Mouse (Mus musculus): Measurements from ENCODE around the gene Rhbdd1.
A peak's percentile ranks its signal among the peaks of the same experiment; 100 is the strongest.

The Rhbdd1 gene

GRCm38 (mm10) chr1:82291930-82292712, 24.1 kb upstream of the Rhbdd1 start:
- no peak for DNase-seq (ENCODE audit: low spot score)

DNA sequence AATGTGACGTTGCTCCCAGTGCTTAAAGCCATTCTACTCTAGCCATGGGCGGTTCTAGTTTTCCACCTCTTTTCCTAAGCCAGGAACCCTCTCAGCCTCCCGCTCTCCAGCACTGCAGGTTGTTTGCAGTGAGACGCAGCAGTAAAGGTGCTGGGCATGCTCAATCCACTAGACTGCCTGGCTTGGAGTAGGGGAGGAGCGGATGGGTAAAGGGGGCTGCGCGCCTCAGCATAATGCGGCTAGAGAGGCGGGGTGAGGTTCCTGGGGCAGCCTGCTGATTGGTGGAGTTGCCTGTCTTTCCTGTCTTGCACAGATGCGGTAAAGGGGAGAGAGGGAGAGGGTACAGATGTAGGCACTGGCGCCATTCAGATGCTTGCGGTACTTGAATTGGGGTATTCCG, 23.5 kb upstream of the Rhbdd1 start:
- DNase-seq (ENCODE audit: low spot score), result no peak

DNA sequence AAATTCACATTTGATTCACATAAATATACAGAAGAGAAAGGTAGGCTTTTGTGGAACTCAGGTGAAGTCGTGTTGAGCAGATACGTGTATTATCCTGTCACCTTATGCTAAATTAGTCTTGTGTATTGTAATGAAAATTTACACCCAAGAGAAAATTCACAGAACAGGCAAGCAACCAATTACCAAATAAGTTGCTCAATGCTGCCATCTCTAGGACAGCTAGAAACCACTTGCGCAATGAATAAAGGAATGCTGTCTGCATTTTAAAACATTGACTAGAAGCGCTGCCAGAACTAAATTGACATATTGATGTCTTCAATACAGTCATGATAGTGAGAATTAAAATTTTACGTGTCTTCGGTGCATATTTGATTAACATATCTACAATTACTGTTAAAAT, 22.1 kb upstream of the Rhbdd1 start:
- DNase-seq (ENCODE audit: low spot score), result no peak

GRCm38 (mm10) chr1:82298586-82298985, 17.7 kb upstream of the Rhbdd1 start:
- no peak for DNase-seq (ENCODE audit: low spot score)

GRCm38 (mm10) chr1:82304483-82304882, 11.8 kb upstream of the Rhbdd1 start:
- DNase-seq (ENCODE audit: low spot score), result no peak

DNA sequence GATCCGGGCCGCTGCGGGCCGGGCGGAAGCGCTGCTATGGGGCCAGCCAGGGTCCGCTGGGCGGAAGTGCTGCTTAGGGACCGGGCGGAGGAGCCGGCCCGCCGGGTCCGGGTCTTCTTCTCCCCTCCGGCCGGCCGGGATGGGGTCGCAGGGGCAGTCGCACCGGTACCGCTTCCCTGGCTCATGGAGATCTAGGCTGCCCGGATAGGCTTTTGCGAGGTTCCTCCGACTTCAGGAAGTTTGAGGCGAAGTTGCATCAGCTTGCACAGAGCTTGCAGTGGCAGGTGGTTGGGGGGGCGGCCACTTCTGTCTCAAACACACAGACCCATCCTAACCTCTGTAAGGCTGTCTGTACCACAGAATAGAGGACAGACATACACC, 484 bp downstream of the Rhbdd1 start:
- no peak for DNase-seq (ENCODE audit: low spot score)

- no peak for DNase-seq (ENCODE audit: low spot score)
These were observed 4.2 kb downstream of the Rhbdd1 start for GRCm38 (mm10) chr1:82320456-82320855.

DNA sequence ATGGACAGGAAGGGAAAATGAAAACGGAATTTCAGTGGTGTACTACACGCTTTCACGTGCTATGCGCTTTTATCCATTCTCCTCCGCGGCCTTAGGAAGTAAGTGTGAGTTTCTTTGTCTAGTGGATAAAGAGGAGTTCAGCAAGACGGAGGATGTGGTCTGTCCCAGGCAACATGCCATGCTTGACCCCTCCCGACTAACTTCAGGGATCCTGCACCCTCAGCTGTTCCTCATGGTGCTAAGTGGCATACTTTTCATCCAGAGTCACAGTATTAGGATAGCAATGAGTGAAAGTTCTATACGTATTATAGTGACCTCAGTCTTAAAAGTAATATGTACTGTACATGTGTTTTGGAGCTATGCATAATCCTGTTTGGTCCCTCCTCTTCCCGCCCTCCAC, 4.6 kb downstream of the Rhbdd1 start:
- no peak for DNase-seq (ENCODE audit: low spot score)

DNA sequence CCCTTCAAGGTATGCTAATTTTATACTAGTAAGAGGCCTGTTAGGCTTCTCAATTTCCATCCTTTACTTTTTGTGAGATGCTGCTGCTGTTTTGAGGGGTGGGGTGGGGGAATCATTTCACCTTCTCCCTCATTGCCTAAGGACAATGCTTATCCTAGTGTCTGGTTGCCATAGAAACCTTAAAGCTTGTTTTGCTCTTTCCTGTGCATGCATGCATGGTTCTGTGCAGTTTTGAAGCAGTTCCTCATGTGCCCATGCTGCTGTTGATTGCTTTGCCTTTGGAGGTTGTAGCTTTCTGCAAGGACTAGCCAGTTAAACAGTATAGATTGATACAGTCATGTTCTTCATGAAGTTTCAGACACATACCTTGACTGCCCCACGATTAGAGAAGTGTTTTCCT, 5.2 kb downstream of the Rhbdd1 start:
- DNase-seq (ENCODE audit: low spot score), result no peak

GRCm38 (mm10) chr1:82324131-82324785, 8.0 kb downstream of the Rhbdd1 start:
- no peak for DNase-seq (ENCODE audit: low spot score)

GRCm38 (mm10) chr1:82326120-82326519, 9.9 kb downstream of the Rhbdd1 start:
- DNase-seq (ENCODE audit: low spot score), result no peak

DNA sequence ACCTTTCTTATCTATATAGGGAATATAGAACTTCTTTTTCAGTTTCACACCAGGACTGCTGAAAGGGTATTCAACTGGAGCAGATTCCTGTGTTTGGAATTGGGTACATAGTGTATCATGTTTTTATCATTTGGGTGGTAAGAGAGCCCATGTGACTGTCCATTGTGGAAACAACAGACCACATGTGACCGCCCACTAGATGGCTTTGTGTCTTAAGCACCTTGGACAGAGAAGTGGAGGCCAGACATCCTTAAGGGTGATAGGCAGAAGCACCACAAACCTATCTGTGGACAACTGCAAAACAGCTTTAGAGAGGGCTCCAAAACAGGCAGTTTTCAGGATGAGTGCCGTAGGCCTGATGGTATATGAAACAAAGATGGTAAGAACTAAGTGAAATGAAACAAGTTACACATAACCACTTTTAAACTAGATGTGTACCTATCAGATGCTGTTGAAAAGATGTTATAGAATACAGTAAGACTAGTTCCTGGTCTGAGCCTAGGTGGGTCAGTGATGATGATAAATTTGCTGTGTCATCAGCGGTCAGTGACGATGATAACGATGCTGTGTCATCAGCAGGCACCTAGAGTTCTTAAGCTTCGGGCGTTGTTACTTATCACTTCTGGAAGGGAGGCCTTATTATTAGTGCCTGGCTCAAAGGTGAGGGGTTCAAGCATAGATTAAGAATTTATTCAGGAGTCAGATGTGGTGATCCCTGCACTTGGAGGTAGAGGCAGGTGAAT, 12.0 kb downstream of the Rhbdd1 start:
- no peak for DNase-seq (ENCODE audit: low spot score)

DNA sequence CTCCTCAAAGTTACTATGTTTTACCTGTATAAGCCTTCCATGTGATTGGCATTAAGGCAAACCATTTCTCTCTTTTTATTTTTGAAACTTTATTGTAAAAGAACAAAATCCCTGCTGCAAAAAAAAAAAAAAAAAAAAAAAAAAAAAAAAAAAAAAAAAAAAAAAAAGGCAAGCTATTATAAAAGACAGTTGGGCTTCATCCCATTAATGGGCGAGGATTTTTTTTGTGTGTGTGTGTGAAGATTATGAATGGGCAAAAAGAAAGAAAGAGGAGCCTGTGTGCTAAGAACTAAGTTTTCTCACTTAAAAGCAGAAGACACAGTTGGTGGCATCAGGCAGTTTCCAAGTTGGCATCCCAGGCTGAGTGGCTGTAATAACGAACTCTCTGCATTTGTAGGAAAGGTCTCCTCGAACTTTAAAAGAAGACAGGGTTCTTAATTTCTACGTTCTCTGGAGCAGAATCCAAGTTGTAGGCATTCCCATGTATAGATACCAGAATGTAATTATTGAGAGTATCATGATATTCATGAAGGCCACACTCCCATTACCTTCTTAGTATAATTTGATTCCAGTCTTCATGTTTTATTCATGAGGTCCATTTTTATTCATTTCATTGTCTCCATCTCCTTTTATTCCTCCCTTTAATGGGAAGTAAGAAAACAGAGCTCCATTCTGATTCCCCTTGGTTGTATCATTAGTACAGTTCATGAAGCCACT, 13.1 kb downstream of the Rhbdd1 start:
- no peak for DNase-seq (ENCODE audit: low spot score)

DNA sequence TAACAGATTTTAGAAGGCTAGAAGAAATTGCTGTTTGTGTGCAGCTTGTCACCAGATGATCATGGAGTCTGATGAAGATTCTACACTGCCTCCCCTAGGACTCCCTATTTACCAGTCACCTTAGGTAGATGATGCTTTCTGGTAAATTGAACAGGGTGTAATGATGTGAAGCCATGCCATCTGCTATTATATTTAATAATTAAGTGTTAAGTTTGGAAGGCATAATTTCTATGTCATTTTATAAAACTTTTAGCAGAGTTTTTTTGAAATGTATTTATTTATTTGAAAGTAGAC, 13.6 kb downstream of the Rhbdd1 start:
- no peak for DNase-seq (ENCODE audit: low spot score)

- no peak for DNase-seq (ENCODE audit: low spot score)
These were observed 18.3 kb downstream of the Rhbdd1 start for GRCm38 (mm10) chr1:82334506-82334905.

DNA sequence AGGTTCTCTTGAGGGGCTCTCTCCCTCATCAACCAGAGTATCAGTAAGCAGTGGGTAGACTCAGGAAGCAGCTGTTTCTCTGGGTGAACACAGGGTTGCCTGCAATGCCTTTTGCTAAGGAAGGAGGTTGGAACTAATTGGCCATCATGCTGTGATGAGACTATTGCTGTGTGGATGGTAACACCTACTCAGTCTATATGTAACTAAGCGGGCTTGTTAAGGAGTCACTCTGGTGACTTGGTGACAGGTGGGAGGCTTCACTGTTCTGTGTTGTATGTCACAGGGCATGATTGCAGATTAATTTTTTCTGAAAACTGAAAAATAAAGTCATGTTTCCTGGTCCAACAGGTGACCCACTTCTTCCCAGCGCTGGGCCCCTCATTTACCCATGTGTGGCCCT, 36.8 kb downstream of the Rhbdd1 start:
- no peak for DNase-seq (ENCODE audit: low spot score)

DNA sequence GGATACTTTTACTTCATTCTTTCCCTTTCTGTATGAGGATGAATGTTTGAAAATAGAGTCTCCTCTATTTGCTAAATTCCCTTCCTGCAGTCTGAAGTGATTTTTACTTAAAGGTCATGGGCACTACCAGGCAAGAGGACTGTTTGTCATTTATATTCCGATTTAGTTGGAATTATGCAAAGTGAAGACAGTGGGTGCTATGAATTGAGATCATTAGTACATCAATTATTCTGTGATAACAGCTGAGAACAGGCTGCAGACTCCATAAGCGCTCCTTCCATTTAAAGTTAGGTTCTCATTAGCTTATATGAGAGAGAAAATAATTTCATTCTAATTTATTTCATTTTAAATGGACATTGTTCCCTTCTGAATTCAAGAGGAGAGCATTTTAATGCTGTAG, 37.5 kb downstream of the Rhbdd1 start:
- DNase-seq (ENCODE audit: low spot score), result no peak

DNA sequence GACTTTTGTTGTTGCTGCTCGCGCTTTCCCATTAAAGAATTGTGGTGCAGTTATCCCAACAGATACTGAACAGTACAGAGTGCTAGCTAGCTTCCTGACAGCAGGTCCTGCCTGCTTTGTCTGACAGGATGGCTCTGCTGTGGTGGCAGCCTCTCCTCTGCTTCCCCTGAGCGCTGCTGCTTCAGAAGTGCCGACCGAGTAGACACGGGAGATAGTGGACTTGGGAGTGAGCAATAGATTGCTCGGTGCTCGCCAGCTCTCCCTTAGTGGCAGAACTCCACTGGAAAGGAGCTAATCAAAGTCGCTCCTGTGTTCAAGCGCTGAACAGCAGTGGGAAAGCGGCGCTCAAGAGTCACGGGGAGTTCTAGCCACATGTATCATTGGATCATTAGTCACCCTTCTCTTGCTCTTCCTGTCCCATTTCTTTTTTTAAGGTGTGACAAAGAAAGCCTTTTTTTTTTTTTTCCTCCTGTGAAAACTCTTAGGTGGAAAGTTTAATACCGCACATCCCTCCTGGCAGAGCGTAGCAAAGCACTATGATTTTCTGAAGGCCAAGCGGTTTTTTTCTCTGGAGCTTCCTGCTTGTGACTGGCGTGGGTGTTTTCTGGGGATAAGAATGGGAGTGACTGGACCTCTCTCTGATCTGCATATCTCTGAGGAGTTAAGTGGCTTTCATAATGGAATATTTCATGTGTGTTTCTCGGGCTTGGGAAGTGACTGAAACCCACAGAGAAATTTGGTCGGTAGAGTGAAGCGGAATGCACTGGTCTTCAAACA, 42.8 kb downstream of the Rhbdd1 start:
- DNase-seq (ENCODE audit: low spot score), result peak; percentile 5

GRCm38 (mm10) chr1:82359648-82360026, 43.4 kb downstream of the Rhbdd1 start:
- DNase-seq (ENCODE audit: low spot score), result no peak

- DNase-seq (ENCODE audit: low spot score), result no peak
These were observed 45.0 kb downstream of the Rhbdd1 start for GRCm38 (mm10) chr1:82361240-82361639.

GRCm38 (mm10) chr1:82362165-82362564, 45.9 kb downstream of the Rhbdd1 start:
- DNase-seq (ENCODE audit: low spot score), result no peak

DNA sequence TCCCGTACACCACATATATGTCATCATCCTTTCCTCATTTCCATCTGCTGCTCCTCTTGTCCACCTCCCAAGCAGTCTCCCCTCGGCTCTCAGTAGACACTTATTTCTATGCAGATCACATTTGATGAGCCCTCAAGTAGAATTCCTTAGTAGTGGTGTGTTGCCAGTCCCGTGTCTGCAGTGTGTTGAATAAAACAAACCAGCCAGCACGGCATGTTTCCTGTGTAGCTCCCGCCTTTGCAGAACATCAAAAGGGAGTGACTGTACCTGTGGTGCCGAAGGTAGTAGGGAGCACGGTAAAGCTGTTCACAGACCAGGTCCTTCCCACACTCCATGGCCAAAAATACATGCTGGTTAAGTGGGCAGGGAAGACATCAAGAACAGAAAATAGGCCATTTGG, 47.8 kb downstream of the Rhbdd1 start:
- no peak for DNase-seq (ENCODE audit: low spot score)
